Mouse (Mus musculus): ENCODE measurements around the gene Ndufc1.
"Not testable (repeated sequence)": the region's sequence is repeated elsewhere in the genome, so short reads cannot be mapped to it uniquely, and the experiment has no call there.

Gene Ndufc1

GRCm38 (mm10) chr3:51408561-51409183 is at the start of gene Ndufc1:
Ndufc1 (minus strand) TSS chr3:51408988.
- peak; percentile 97 for DNase-seq (ENCODE audit: low spot score)

- no peak for DNase-seq (ENCODE audit: low spot score)
These were observed 26.2 kb upstream of the Ndufc1 start for GRCm38 (mm10) chr3:51434871-51435595.

GRCm38 (mm10) chr3:51434364-51434763 is 25.6 kb upstream of the Ndufc1 start:
- DNase-seq (ENCODE audit: low spot score) = not testable (repeated sequence)

- no peak for DNase-seq (ENCODE audit: low spot score)
These were observed 16.6 kb upstream of the Ndufc1 start for GRCm38 (mm10) chr3:51425394-51425793.

- no peak for DNase-seq (ENCODE audit: low spot score)
These were observed 13.1 kb upstream of the Ndufc1 start for GRCm38 (mm10) chr3:51421921-51422320.

- no peak for DNase-seq (ENCODE audit: low spot score)
These were observed 9.2 kb upstream of the Ndufc1 start for GRCm38 (mm10) chr3:51417966-51418365.

- no peak for DNase-seq (ENCODE audit: low spot score)
These were observed 8.7 kb upstream of the Ndufc1 start for GRCm38 (mm10) chr3:51417485-51417884.

- no peak for DNase-seq (ENCODE audit: low spot score)
These were observed 8.3 kb upstream of the Ndufc1 start for GRCm38 (mm10) chr3:51417135-51417458.

- peak; percentile 47 for DNase-seq (ENCODE audit: low spot score)
These were observed 7.8 kb upstream of the Ndufc1 start for GRCm38 (mm10) chr3:51416364-51417134.

GRCm38 (mm10) chr3:51416073-51416363 is 7.2 kb upstream of the Ndufc1 start:
- DNase-seq (ENCODE audit: low spot score) = no peak

GRCm38 (mm10) chr3:51415098-51416072 is 6.6 kb upstream of the Ndufc1 start, which contains the start of gene Naa15:
Naa15 (plus strand) TSS chr3:51415148.
- DNase-seq (ENCODE audit: low spot score) = peak; percentile 92

- DNase-seq (ENCODE audit: low spot score) = no peak
These were observed 4.5 kb upstream of the Ndufc1 start for GRCm38 (mm10) chr3:51413276-51413675.

- DNase-seq (ENCODE audit: low spot score) = no peak
These were observed 3.7 kb upstream of the Ndufc1 start for GRCm38 (mm10) chr3:51412457-51412856.

- no peak for DNase-seq (ENCODE audit: low spot score)
These were observed 773 bp downstream of the Ndufc1 start for GRCm38 (mm10) chr3:51407870-51408560.

- DNase-seq (ENCODE audit: low spot score) = no peak
These were observed 6.2 kb downstream of the Ndufc1 start for GRCm38 (mm10) chr3:51402628-51403027.

GRCm38 (mm10) chr3:51402054-51402453 is 6.7 kb downstream of the Ndufc1 start:
- DNase-seq (ENCODE audit: low spot score) = not testable (repeated sequence)

- no peak for DNase-seq (ENCODE audit: low spot score)
These were observed 8.1 kb downstream of the Ndufc1 start for GRCm38 (mm10) chr3:51400682-51401081.

GRCm38 (mm10) chr3:51399531-51399930 is 9.3 kb downstream of the Ndufc1 start:
- no peak for DNase-seq (ENCODE audit: low spot score)

- DNase-seq (ENCODE audit: low spot score) = no peak
These were observed 10.1 kb downstream of the Ndufc1 start for GRCm38 (mm10) chr3:51398667-51399066.

GRCm38 (mm10) chr3:51397700-51398299 is 11.0 kb downstream of the Ndufc1 start:
- DNase-seq (ENCODE audit: low spot score) = no peak
